Mouse (Mus musculus) MEL (cell line): ENCODE measurements around the gene Slc36a4. TPM values are rescaled to one million over a fixed set of nuclear protein-coding genes. Genes with fewer than 3 reads are reported as not detected.

Experiments
- DNase-seq: peaks from one replicate; pipeline ENCODE4 v3.0.0; 2011; ENCODE audit warnings: low read depth, low spot score
- H3K27ac ChIP-seq: 2 replicates; pipeline ENCODE4 v1.5.1; 2012; ENCODE audit warnings: low read depth, mild to moderate bottlenecking, control low read depth, low read length, moderate library complexity; ENCODE audit not compliant: control insufficient read depth
- H3K27me3 ChIP-seq, 2 experiments: fragments of 150-350 bp in 1 of 2; sonication (generic) in 1 of 2; 2 replicates each; pipeline ENCODE4 v1.6.1; 2012; ENCODE audit warnings: low read length in 2 of 2, mild to moderate bottlenecking in 2 of 2, improper control_type of control experiment in 1 of 2, moderate library complexity in 1 of 2; ENCODE audit not compliant: insufficient read depth in 2 of 2, control insufficient read depth in 1 of 2
- H3K36me3 ChIP-seq, 2 experiments: 2 replicates each; pipeline ENCODE4 v1.6.1; 2012 to 2014; ENCODE audit warnings: low read length in 2 of 2, improper control_type of control experiment in 1 of 2, inconsistent platforms in 1 of 2, mild to moderate bottlenecking in 1 of 2; ENCODE audit not compliant: insufficient read depth in 2 of 2, control insufficient read depth in 1 of 2
- H3K4me1 ChIP-seq, 2 experiments: fragments of 150-350 bp in 1 of 2; sonication (generic) in 1 of 2; 2 replicates each; pipeline ENCODE4 v1.6.1; 2012; ENCODE audit warnings: low read length in 2 of 2, improper control_type of control experiment in 1 of 2, mild to moderate bottlenecking in 1 of 2; ENCODE audit not compliant: insufficient read depth in 2 of 2, control insufficient read depth in 1 of 2
- H3K4me3 ChIP-seq, 2 experiments: fragments of 150-350 bp in 1 of 2; sonication (generic) in 1 of 2; 2 replicates each; pipeline ENCODE4 v1.5.1; 2012; ENCODE audit warnings: low read depth in 2 of 2, low read length in 2 of 2, mild to moderate bottlenecking in 2 of 2, moderate library complexity in 2 of 2, control low read depth in 1 of 2, improper control_type of control experiment in 1 of 2; ENCODE audit not compliant: control insufficient read depth in 1 of 2, insufficient read depth in 1 of 2
- H3K79me2 ChIP-seq: 2 replicates; pipeline ENCODE4 v1.6.1; 2012; ENCODE audit warnings: mild to moderate bottlenecking, low read length, moderate library complexity; ENCODE audit not compliant: control insufficient read depth, poor library complexity, insufficient read depth
- H3K9ac ChIP-seq: 2 replicates; pipeline ENCODE4 v1.6.1; 2012; ENCODE audit warnings: low read depth, mild to moderate bottlenecking, control low read depth, low read length, moderate library complexity; ENCODE audit not compliant: control insufficient read depth, poor library complexity, severe bottlenecking
- H3K9me3 ChIP-seq: fragments of 150-350 bp; sonication (generic); replicated peaks from 2 replicates; pipeline ENCODE4 v1.6.1; 2012; ENCODE audit warnings: mild to moderate bottlenecking, low read length, improper control_type of control experiment, moderate library complexity; ENCODE audit not compliant: insufficient read depth
- BHLHE40 ChIP-seq: IDR thresholded peaks from 2 replicates; pipeline ENCODE4 v1.6.1; 2012; ENCODE audit warnings: low read depth, mild to moderate bottlenecking, inconsistent platforms, low read length, improper control_type of control experiment, borderline replicate concordance
- CTCF ChIP-seq, 3 experiments: IDR thresholded peaks in 2 of 3; conservative IDR thresholded peaks in 1 of 3; 2 replicates each; pipeline ENCODE4 v1.5.1; 2011 to 2012; ENCODE audit warnings: low read length in 3 of 3, low read depth in 2 of 3, mild to moderate bottlenecking in 2 of 3, improper control_type of control experiment in 1 of 3, inconsistent platforms in 1 of 3, mixed read lengths in 1 of 3, moderate library complexity in 1 of 3; ENCODE audit not compliant: control insufficient read depth in 1 of 3, insufficient read depth in 1 of 3, poor library complexity in 1 of 3, severe bottlenecking in 1 of 3
- ETS1 ChIP-seq: IDR thresholded peaks from 2 replicates; pipeline ENCODE4 v1.6.1; 2012; ENCODE audit warnings: low read depth, mild to moderate bottlenecking, inconsistent platforms, low read length, improper control_type of control experiment, moderate library complexity
- GABPA ChIP-seq: IDR thresholded peaks from 2 replicates; pipeline ENCODE4 v1.6.1; 2012; ENCODE audit warnings: low read depth, mild to moderate bottlenecking, inconsistent platforms, low read length, improper control_type of control experiment, moderate library complexity
- GATA1 ChIP-seq: IDR thresholded peaks from 2 replicates; pipeline ENCODE4 v1.6.1; 2011; ENCODE audit warnings: low read depth, low read length, improper control_type of control experiment
- HCFC1 ChIP-seq: IDR thresholded peaks from 2 replicates; pipeline ENCODE4 v1.6.1; 2012; ENCODE audit warnings: low read depth, mild to moderate bottlenecking, inconsistent platforms, low read length, improper control_type of control experiment, moderate library complexity
- JUND ChIP-seq: IDR thresholded peaks from 2 replicates; pipeline ENCODE4 v1.6.1; 2011; ENCODE audit warnings: low read depth, mild to moderate bottlenecking, improper control_type of control experiment, low read length
- KAT2A ChIP-seq: conservative IDR thresholded peaks from 2 replicates; pipeline ENCODE4 v1.6.1; 2012; ENCODE audit warnings: low read depth, low read length, improper control_type of control experiment, inconsistent platforms
- MAFK ChIP-seq: IDR thresholded peaks from 2 replicates; pipeline ENCODE4 v1.6.1; 2011; ENCODE audit warnings: low read depth, mild to moderate bottlenecking, low read length, improper control_type of control experiment, borderline replicate concordance
- MAZ ChIP-seq: IDR thresholded peaks from 2 replicates; pipeline ENCODE4 v1.6.1; 2012; ENCODE audit warnings: low read depth, mild to moderate bottlenecking, inconsistent platforms, low read length, improper control_type of control experiment
- MEF2A ChIP-seq: IDR thresholded peaks from 2 replicates; pipeline ENCODE4 v1.6.1; 2014; ENCODE audit warnings: low read depth, mild to moderate bottlenecking, inconsistent platforms, low read length, improper control_type of control experiment; ENCODE audit not compliant: poor library complexity, insufficient replicate concordance, severe bottlenecking; ENCODE audit errors: extremely low read depth
- MYB ChIP-seq: IDR thresholded peaks from 2 replicates; pipeline ENCODE4 v1.6.1; 2011; ENCODE audit warnings: mild to moderate bottlenecking, low read depth, low read length, improper control_type of control experiment
- NELFE ChIP-seq: IDR thresholded peaks from 2 replicates; pipeline ENCODE4 v1.6.1; 2011; ENCODE audit warnings: low read depth, low read length, improper control_type of control experiment
- NRF1 ChIP-seq: IDR thresholded peaks from 2 replicates; pipeline ENCODE4 v1.6.1; 2014; ENCODE audit warnings: low read depth, mild to moderate bottlenecking, inconsistent platforms, low read length, improper control_type of control experiment, moderate library complexity; ENCODE audit not compliant: poor library complexity, insufficient read depth, severe bottlenecking
- POLR2AphosphoS5 ChIP-seq: IDR thresholded peaks from 2 replicates; pipeline ENCODE4 v1.6.1; 2012; ENCODE audit warnings: low read depth, borderline replicate concordance, mild to moderate bottlenecking, inconsistent platforms, low read length, moderate library complexity, mixed read lengths
- RCOR1 ChIP-seq: IDR thresholded peaks from 2 replicates; pipeline ENCODE4 v1.6.1; 2012; ENCODE audit warnings: low read depth, mild to moderate bottlenecking, inconsistent platforms, low read length, improper control_type of control experiment
- SIN3A ChIP-seq: IDR thresholded peaks from 2 replicates; pipeline ENCODE4 v1.6.1; 2012; ENCODE audit warnings: low read length, improper control_type of control experiment, inconsistent platforms
- SMC3 ChIP-seq: IDR thresholded peaks from 2 replicates; pipeline ENCODE4 v1.6.1; 2011; ENCODE audit warnings: low read depth, low read length, improper control_type of control experiment
- TCF12 ChIP-seq: IDR thresholded peaks from 2 replicates; pipeline ENCODE4 v1.6.1; 2014; ENCODE audit warnings: low read depth, mild to moderate bottlenecking, inconsistent platforms, low read length, improper control_type of control experiment, moderate library complexity
- ZMIZ1 ChIP-seq: IDR thresholded peaks from 2 replicates; pipeline ENCODE4 v1.6.1; 2012; ENCODE audit warnings: low read depth, mild to moderate bottlenecking, inconsistent platforms, low read length, improper control_type of control experiment, moderate library complexity
- polyA plus RNA-seq, 2 experiments: library from polyadenylated mRNA; stranded (reverse) in 1 of 2; unstranded in 1 of 2; fragments of >175 nt in 1 of 2; fragments of >200 nt in 1 of 2; gene quantifications; 2 replicates each; pipeline versions ENCODE4 v1.2.1 to v1.2.4; 2012; ENCODE audit warnings: low replicate concordance in 2 of 2, low read depth in 1 of 2; ENCODE audit not compliant: insufficient read length in 2 of 2, insufficient read depth in 1 of 2, missing spikeins in 1 of 2
- total RNA-seq: library from RNA; depleted of rRNA; stranded (reverse); fragments of 300-350 nt; gene quantifications from 2 replicates; pipeline ENCODE4 v1.2.3, GENCODE M21; 2012; rRNA removed

The Slc36a4 gene
- total RNA-seq = not detected in 2 replicates
- not detected for polyA plus RNA-seq

DNA sequence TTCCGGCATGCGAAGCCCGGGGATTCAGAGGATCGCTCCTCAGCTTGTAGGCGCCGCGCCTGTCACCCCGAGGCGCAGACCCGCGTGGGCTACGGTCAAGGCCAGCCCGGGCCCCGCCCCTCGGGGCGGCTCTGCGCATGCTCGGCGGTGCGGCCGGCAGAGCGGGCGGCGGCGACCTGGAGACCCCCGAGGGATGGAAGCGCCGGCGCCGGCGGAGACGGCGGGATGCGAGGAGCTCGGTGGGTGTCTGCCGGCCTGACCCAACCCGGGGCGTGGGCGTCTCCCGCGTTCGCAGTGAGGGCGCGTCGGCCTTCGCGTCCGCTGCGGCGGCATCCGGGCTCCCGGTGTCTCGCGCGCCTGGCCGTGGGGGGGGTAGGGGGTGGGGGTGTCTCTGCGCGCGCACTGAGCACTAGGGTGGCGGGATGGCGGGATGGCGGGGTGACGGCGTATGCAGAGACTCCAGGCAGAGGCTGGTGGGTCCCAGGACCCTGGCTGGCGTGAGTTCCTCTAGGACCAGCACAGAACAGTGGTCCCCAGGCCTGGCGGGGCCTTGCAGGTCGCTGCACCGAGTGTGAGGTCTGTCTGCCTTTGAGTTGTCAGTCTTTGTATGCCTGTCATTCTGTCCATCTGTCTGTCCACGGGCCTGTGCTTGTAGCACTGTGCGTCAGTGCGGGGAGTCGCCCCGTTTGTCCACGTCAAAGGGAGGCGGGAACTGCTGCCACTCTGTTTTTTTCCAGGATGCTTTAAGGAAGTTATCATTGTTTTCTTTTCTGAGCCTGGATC is at the start of gene Slc36a4:
Slc36a4 (plus strand) TSS at position 140 of the 783 bp plus-strand sequence.
- Histone ChIP-seq H3K9ac (no peak within 1 kb of the TSS), H3K36me3 (no peaks in the 10 kb centered on the region), H3K79me2 (no peaks in the 10 kb centered on the region), H3K4me1 (no peaks in the 10 kb centered on the region), H3K9me3 (0 out of 2 replicates have a peak, but pooled peaks cover 2% of the 10 kb centered on the region), H3K27me3 (no peaks in the 10 kb centered on the region), H3K27ac (no peak within 1 kb of the TSS), H3K4me3 (no peak within 1 kb of the TSS)
- TF ChIP-seq TCF12 = no peak
- no peak for TF ChIP-seq JUND
- no peak for TF ChIP-seq MAZ
- TF ChIP-seq HCFC1 = no peak
- no peak for TF ChIP-seq SIN3A
- TF ChIP-seq CTCF (IDR thresholded peaks at IDR 0.05 in 2 of 3, conservative IDR thresholded peaks at IDR 0.05 in 1 of 3; ENCODE audit: control insufficient read depth in 1 of 3, insufficient read depth in 1 of 3, low read depth in 2 of 3, low read length in 3 of 3, poor library complexity in 1 of 3, severe bottlenecking in 1 of 3) = no peak
- no peak for TF ChIP-seq ZMIZ1
- TF ChIP-seq SMC3 = no peak
- TF ChIP-seq RCOR1 = no peak
- TF ChIP-seq MEF2A = no peak
- no peak for DNase-seq

GRCm38 (mm10) chr9:15664606-15665005 is 44.9 kb upstream of the Slc36a4 start:
- no peak for DNase-seq
- Histone ChIP-seq H3K79me2 (no peaks in the 10 kb centered on the region), H3K4me1 (no peaks in the 10 kb centered on the region), H3K9ac (no peak overlapping the region), H3K27me3 (no peaks in the 10 kb centered on the region; a peak in 1 of 4 replicates), H3K4me3 (no peak overlapping the region), H3K9me3 (no peaks in the 10 kb centered on the region), H3K36me3 (no peaks in the 10 kb centered on the region), H3K27ac (no peak overlapping the region)
- no peak for TF ChIP-seq GABPA
- TF ChIP-seq TCF12 = no peak
- no peak for TF ChIP-seq BHLHE40
- no peak for TF ChIP-seq NRF1
- no peak for TF ChIP-seq NELFE
- TF ChIP-seq CTCF (IDR thresholded peaks at IDR 0.05 in 2 of 3, conservative IDR thresholded peaks at IDR 0.05 in 1 of 3; ENCODE audit: control insufficient read depth in 1 of 3, insufficient read depth in 1 of 3, low read depth in 2 of 3, low read length in 3 of 3, poor library complexity in 1 of 3, severe bottlenecking in 1 of 3) = no peak
- no peak for TF ChIP-seq SMC3
- no peak for TF ChIP-seq MAFK
- no peak for TF ChIP-seq POLR2AphosphoS5
- no peak for TF ChIP-seq GATA1
- TF ChIP-seq HCFC1 = no peak
- TF ChIP-seq MYB = no peak
- no peak for TF ChIP-seq KAT2A
- TF ChIP-seq ETS1 = no peak
